Mouse (Mus musculus) heart, embryonic 15.5 days (tissue): ENCODE measurements around the gene Pex19. TPM values are rescaled to one million over a fixed set of nuclear protein-coding genes. Genes with fewer than 3 reads are reported as not detected.

Experiments
- ATAC-seq: fragments of 200-750 bp; cut with Nextera tagmentation; replicated peaks from 2 replicates; pipeline ENCODE4 v1.8.0; 2017; ENCODE audit warnings: low read depth, moderate TSS enrichment; ENCODE audit not compliant: insufficient number of reproducible peaks, insufficient read depth, low FRiP score
- H3K27ac ChIP-seq: fragments of 300-500 bp; sonication (generic); 2 replicates; pipeline ENCODE4 v1.5.1; 2015; ENCODE audit warnings: mild to moderate bottlenecking, inconsistent platforms
- H3K27me3 ChIP-seq: fragments of 300-500 bp; sonication (generic); 2 replicates; pipeline ENCODE4 v1.6.1; 2015; ENCODE audit warnings: inconsistent platforms
- H3K36me3 ChIP-seq: fragments of 300-500 bp; sonication (generic); 2 replicates; pipeline ENCODE4 v1.6.1; 2015; ENCODE audit warnings: mild to moderate bottlenecking, inconsistent platforms
- H3K4me1 ChIP-seq: fragments of 300-500 bp; sonication (generic); replicated peaks from 2 replicates; pipeline ENCODE4 v1.6.1; 2015; ENCODE audit warnings: inconsistent platforms
- H3K4me2 ChIP-seq: fragments of 300-500 bp; sonication (generic); 2 replicates; pipeline ENCODE4 v1.6.1; 2015; ENCODE audit warnings: inconsistent platforms, mild to moderate bottlenecking, moderate library complexity
- H3K4me3 ChIP-seq: fragments of 300-500 bp; sonication (generic); 2 replicates; pipeline ENCODE4 v1.5.1; 2015; ENCODE audit warnings: mild to moderate bottlenecking, inconsistent platforms
- H3K9ac ChIP-seq: fragments of 300-500 bp; sonication (generic); 2 replicates; pipeline ENCODE4 v1.6.1; 2015; ENCODE audit warnings: mild to moderate bottlenecking, inconsistent platforms
- H3K9me3 ChIP-seq: fragments of 300-500 bp; sonication (generic); replicated peaks from 2 replicates; pipeline ENCODE4 v1.6.1; 2016; ENCODE audit warnings: inconsistent platforms
- WGBS: fragments of 180-500 bp; shearing (Covaris S2); methylation state at CpG from one replicate; pipeline ENCODE4 v1.1.7; 2015; ENCODE audit warnings: mixed read lengths; 5-methylcytosine and 5-hydroxymethylcytosine counted together
- polyA plus RNA-seq: library from polyadenylated mRNA; unstranded; fragments of >200 nt; fragmentation: Nextera tagmentation; extraction: Ambion mirVana; gene quantifications from 2 replicates; pipeline ENCODE4 v1.2.1, GENCODE M21; 2015

Pex19 gene
- 123 and 124 TPM in 2 replicates for polyA plus RNA-seq

DNA sequence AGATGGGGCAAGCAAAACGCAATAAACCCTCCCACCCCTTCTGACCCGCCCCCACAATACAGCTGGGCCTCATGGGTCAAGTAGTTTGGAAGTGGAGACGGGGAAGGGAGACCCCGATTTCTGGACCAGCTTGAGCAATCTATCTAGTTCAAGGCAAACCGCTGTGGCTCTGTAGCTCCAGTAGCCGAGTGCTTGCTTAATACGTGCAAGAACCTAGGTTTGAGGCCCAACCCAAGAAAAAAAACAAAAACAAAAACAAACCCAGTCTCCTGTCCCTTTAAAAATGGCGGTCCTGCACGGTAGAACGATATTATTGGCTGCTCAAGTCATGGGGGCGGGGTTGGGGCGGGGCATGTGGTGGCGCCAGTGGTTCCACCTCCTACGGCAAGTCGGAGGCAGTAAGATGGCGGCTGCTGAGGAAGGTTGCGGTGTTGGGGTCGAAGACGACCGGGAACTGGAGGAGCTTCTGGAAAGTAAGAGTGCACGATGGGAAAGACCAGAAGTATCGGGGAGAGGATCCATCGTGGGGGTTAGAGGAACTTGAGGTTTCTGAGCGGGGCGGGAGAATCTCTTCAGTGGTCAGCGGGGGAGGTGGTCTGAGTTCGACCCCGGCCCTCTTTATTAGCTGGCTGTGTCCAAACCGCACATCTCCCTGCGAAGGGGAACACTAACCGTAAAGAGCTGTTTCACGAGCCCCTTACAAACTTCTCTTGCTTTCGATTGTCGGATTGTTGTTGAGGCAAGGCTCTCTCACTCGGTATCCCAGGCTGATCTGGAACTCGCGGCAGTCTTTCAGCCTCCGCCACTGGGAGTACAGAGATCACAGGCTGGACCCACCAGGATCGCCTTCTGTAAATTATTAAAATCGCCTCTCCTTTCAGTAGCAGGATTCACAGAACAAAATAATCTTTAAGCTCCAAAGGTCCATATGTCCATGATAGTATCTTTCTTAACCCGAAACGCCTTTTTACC lies at the start of gene Pex19:
Pex19 (plus strand) TSS at position 380 of the 972 bp plus-strand sequence.
- H3K9ac ChIP-seq, result peak within 1 kb of the TSS; percentile 81
- under 1% methylated on average over 42 of the region's 42 CpGs for WGBS
- H3K27ac ChIP-seq, result peak within 1 kb of the TSS; percentile 68
- peak within 1 kb of the TSS; percentile 87 for H3K4me2 ChIP-seq
- H3K36me3 ChIP-seq, result peaks cover 52% of the 10 kb centered on the region
- ATAC-seq, result peak; percentile 93
- peaks cover 12% of the 10 kb centered on the region for H3K4me1 ChIP-seq
- no peaks in the 10 kb centered on the region for H3K9me3 ChIP-seq
- peak within 1 kb of the TSS; percentile 79 for H3K4me3 ChIP-seq
- no peaks in the 10 kb centered on the region for H3K27me3 ChIP-seq

DNA sequence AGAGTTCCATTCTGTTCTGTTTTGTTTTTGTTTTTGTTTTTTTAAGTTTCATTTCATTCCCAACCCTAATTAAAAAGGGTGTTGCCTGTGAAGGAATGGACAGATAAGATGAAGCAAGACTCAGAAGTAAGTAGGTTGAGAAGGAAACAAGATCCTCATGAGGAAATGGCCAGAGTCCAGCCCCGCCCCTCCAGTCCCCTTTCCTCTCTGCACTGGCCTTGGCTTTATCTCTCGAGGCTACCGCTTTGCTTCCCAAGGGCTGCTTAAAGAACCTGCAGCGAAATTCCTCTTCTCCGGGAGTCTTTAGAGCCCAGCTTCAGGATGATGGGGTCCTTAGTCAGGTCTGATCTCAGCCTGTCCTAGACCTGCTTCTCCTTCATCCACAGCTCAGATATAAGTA lies 48.6 kb upstream of the Pex19 start:
- no peak overlapping the region for H3K9ac ChIP-seq
- no peaks in the 10 kb centered on the region for H3K27me3 ChIP-seq
- no peak overlapping the region for H3K4me3 ChIP-seq
- H3K4me2 ChIP-seq, result no peak overlapping the region
- no peak for ATAC-seq
- H3K27ac ChIP-seq, result no peak overlapping the region
- H3K4me1 ChIP-seq, result peaks cover 8% of the 10 kb centered on the region; the same call in 1 of the 2 replicates
- 51% methylated on average over 5 of the region's 5 CpGs for WGBS
- H3K9me3 ChIP-seq, result no peaks in the 10 kb centered on the region
- H3K36me3 ChIP-seq, result peaks cover 50% of the 10 kb centered on the region

DNA sequence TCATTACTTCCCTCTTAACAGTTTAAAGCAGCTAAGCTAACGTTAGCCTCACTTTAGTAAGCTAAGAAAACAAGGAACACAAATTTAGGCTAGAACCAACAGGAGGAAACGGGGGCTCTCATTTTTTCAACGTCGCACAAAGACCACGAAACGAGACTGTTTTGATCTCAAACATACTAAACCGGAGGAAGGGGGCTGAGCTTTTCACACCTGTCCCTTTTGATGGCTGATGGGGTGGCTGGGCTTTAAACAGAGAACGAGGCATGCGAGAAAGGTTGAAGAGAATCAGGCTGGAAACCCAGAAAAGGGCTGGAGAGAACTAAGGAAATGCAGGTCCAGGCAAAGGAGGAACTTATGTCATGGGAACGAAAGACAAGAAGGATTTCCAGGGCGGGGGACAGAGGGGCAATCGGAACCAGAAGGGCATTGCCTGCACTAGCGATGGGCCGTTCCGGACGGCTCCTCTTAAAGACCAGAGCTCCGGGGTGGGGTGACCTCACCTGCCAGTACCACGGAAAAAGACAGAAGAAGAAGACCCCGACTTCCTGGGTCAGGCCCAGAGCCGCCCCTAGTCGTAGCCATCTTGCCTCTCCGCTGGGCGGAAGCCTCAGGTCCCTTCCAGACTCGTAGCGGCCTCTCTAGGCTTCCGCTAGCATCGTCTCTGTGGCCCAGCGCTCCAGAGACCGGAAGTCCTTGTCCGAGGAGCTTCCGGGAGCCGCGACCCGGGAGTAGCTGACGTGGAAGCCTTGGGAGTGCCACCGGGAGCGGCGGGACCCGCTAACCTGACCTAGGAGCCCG lies 44.3 kb upstream of the Pex19 start, which contains the start of the genes Copa and Ncstn:
Copa (plus strand) TSS at position 429 of the 798 bp plus-strand sequence.
Ncstn (minus strand) TSS at position 695 of the 798 bp plus-strand sequence.
- peak within 1 kb of the TSS; percentile 85 for H3K27ac ChIP-seq
- peak; percentile 96 for ATAC-seq
- H3K4me2 ChIP-seq, result peak within 1 kb of the TSS; percentile 63
- no peaks in the 10 kb centered on the region for H3K9me3 ChIP-seq
- no peaks in the 10 kb centered on the region for H3K27me3 ChIP-seq
- H3K4me1 ChIP-seq, result peaks cover 16% of the 10 kb centered on the region
- under 1% methylated on average over 40 of the region's 40 CpGs for WGBS
- H3K9ac ChIP-seq, result peak within 1 kb of the TSS; percentile 85
- H3K36me3 ChIP-seq, result peaks cover 21% of the 10 kb centered on the region
- H3K4me3 ChIP-seq, result peak within 1 kb of the TSS; percentile 82

DNA sequence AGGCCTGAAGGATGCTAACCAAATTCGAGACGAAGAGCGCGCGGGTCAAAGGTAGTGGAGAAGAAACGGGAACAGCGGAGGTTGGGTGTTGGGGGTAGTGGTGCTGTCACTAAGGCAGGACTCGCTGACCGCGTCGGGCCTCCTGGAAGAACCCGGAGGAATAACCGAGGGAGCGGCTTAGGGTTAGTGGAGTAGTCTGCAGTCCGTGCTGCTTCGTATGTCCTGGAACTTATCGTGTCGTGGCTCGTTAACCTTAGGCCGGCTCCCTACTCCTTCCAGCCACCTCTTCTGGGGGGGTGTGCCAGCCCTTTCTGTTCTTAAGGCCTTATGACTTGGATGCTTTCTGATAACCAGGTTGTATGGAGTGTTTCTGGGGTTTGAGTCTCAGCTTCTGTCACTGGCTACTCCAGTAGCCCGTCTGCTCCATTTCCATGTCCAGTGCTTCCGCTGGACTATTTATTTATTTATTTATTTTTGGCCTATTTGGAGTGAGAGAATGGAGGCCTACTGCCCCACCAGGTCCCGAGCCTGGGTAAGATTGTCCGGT lies 43.6 kb upstream of the Pex19 start:
- Histone ChIP-seq H3K4me3 (peak overlapping the region; percentile 82), H3K27ac (peak overlapping the region; percentile 85), H3K9ac (peak overlapping the region; percentile 85), H3K4me2 (peak overlapping the region; percentile 62), H3K4me1 (peaks cover 16% of the 10 kb centered on the region), H3K27me3 (no peaks in the 10 kb centered on the region), H3K36me3 (peaks cover 17% of the 10 kb centered on the region), H3K9me3 (no peaks in the 10 kb centered on the region)
- under 1% methylated on average over 24 of the region's 24 CpGs for WGBS
- peak; percentile 67 for ATAC-seq

DNA sequence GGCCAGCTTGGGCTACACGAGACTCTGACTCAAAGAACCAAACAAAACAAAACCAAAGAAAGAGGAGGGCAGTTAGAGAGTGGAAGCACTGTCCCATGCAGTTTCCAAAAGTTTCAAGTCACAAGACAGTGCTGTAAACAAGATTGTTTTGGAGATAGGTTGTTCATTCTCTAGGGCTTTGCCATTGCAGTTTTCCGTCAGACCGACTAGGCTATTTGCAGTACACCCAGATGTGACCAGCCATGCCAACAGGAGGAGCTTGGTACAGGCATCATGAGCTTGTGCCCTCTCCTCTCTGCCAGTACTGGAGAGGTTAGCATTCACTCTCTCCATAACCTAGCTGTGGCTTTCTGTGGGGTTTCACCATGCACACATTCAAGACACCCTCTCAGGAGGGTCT lies 33.0 kb upstream of the Pex19 start:
- Histone ChIP-seq H3K4me3 (no peak overlapping the region), H3K36me3 (peaks cover 74% of the 10 kb centered on the region), H3K27ac (peak overlapping the region; percentile 66), H3K4me1 (peaks cover 22% of the 10 kb centered on the region), H3K4me2 (no peak overlapping the region), H3K9ac (no peak overlapping the region), H3K9me3 (no peaks in the 10 kb centered on the region), H3K27me3 (no peaks in the 10 kb centered on the region)
- no peak for ATAC-seq
- 56% methylated on average over 3 of the region's 3 CpGs for WGBS

DNA sequence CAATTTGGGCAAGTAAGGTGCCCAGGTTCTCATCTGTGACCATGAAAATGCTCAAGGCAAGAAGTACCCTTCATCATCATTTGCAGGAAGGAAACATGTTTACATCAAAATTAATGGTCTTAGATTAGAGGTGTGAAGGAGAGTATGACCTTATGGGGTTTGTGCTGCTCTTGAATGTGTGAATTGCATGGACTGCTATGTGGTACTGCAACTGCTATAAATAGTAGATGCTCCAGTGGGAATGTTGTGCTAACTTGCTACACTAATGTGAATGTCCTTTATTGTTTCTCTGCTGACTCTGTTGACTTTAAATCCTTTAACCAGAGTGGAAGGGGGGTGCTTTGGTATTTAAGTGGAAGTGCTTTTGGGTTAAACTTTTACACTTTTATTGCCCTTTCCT lies 32.3 kb upstream of the Pex19 start:
- ATAC-seq, result peak; percentile 55; the same call in 1 of the 2 replicates
- Histone ChIP-seq H3K9ac (no peak overlapping the region), H3K4me3 (no peak overlapping the region), H3K9me3 (no peaks in the 10 kb centered on the region), H3K27me3 (no peaks in the 10 kb centered on the region), H3K4me2 (0 out of 2 replicates have a peak overlapping the region, but pooled peaks have one; percentile 18), H3K4me1 (peaks cover 22% of the 10 kb centered on the region), H3K27ac (peak overlapping the region; percentile 66), H3K36me3 (peaks cover 70% of the 10 kb centered on the region)

DNA sequence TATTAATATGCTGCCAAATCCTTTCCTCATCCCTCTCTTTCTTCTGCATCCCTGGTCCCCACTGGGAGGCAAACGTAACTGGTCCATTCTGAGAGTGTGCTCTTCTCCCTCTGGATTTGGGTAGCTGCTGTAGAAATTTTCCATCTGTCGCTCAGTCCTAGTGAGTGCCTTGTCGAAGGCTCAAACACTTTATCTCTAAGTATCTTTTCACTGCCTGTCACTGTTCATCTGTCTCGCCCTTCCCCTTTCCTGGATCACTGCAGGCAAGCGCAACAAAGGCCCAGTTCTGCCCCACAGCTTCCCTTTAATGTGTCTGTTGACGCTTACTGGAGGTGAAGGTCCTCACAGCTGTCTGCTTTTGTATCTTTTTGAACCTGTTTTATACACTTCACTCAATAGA lies 31.4 kb upstream of the Pex19 start:
- no peak overlapping the region for H3K4me2 ChIP-seq
- peaks cover 22% of the 10 kb centered on the region for H3K4me1 ChIP-seq
- ATAC-seq, result no peak
- peaks cover 67% of the 10 kb centered on the region for H3K36me3 ChIP-seq
- H3K27me3 ChIP-seq, result no peaks in the 10 kb centered on the region
- H3K9me3 ChIP-seq, result no peaks in the 10 kb centered on the region
- 34% methylated on average over 6 of the region's 6 CpGs for WGBS
- H3K4me3 ChIP-seq, result no peak overlapping the region
- H3K9ac ChIP-seq, result no peak overlapping the region
- peak overlapping the region; percentile 66 for H3K27ac ChIP-seq

DNA sequence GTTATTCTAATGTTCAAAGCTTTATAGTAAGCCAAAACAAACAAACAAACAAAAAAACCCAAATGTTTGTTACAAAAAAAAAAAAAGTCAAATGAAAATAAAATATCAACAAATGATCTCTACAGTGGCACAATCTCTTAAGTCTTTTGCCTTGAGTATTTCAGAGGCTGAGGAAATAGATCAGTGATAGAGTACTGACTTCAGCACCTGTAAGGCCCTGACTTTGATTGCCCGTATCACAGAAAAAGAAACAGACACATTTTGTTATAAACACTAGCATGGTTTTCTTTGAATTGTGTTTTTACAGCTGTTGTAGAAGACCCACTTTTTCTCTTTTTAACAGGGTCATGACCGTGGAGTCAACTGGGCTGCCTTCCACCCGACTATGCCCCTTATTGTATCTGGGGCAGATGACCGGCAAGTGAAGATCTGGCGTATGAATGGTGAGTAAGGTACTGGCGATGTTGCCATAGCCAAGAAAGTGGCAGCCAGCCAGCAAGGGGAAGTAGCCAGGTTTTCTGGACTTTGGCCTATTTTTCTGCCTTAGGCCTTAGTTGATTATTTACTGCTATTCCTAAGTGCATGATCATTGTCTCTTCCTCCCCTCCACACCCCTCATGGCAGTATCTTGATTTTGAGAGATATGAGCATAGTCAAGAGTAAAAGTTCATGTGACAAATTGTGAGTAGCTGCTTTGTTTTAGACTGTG lies 27.1 kb upstream of the Pex19 start:
- peaks cover 78% of the 10 kb centered on the region for H3K36me3 ChIP-seq
- no peak overlapping the region for H3K27ac ChIP-seq
- no peak overlapping the region for H3K4me3 ChIP-seq
- no peaks in the 10 kb centered on the region for H3K27me3 ChIP-seq
- H3K9me3 ChIP-seq, result no peaks in the 10 kb centered on the region
- H3K4me1 ChIP-seq, result peaks cover 10% of the 10 kb centered on the region
- 80% methylated on average over 6 of the region's 6 CpGs for WGBS
- H3K9ac ChIP-seq, result no peak overlapping the region
- no peak overlapping the region for H3K4me2 ChIP-seq
- ATAC-seq, result no peak

DNA sequence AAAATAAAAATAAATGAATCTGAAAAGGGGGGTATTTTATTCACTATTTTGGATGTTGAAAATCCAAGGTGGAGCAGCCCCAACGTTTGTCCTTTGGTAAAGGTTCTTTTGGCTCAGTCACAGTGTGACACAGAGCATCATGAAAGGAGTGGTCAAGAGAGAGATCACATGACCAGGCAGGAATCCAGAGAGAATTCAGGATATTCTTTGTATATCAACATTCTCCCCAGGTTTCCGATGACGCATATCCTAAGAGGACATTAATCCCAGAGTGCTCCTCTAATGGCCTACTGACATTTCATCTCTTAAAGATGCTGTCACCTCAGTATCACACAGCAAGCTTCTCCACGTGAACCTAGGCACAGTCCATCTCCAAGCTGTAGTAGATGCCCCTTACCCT lies 22.9 kb upstream of the Pex19 start:
- WGBS, result 71% methylated on average over 4 of the region's 4 CpGs
- Histone ChIP-seq H3K4me1 (peaks cover 3% of the 10 kb centered on the region; the same call in 1 of the 2 replicates), H3K4me2 (no peak overlapping the region), H3K27me3 (no peaks in the 10 kb centered on the region), H3K4me3 (no peak overlapping the region), H3K9me3 (no peaks in the 10 kb centered on the region), H3K27ac (no peak overlapping the region), H3K9ac (no peak overlapping the region), H3K36me3 (peaks cover 83% of the 10 kb centered on the region)
- no peak for ATAC-seq

DNA sequence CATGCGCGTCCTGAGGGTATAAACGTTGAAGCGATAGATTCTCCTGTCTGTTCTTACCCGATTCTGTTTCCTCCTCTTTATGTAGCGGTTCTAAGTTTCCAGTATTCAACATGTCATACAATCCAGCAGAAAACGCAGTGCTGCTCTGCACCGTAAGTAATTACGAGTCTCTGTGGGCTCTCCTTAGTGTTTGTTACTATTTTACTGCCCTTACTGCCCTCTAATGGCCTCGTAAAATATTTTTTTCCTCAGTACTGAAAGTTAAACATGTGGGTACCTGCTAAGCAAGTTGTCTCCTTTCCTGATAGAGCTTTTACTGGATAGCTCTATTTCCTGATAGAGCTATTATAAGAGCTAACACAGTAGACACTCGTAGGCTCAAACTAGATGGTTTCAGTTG lies 21.5 kb upstream of the Pex19 start:
- Histone ChIP-seq H3K4me1 (peaks cover 3% of the 10 kb centered on the region; the same call in 1 of the 2 replicates), H3K36me3 (peaks cover 85% of the 10 kb centered on the region), H3K4me3 (no peak overlapping the region), H3K9me3 (no peaks in the 10 kb centered on the region), H3K9ac (no peak overlapping the region), H3K27me3 (no peaks in the 10 kb centered on the region), H3K27ac (no peak overlapping the region), H3K4me2 (no peak overlapping the region)
- ATAC-seq, result no peak
- 80% methylated on average over 11 of the region's 11 CpGs for WGBS
